Mouse (Mus musculus) embryonic facial prominence, embryonic 15.5 days (tissue): ENCODE results near the gene Gcfc2. TPM values are rescaled to one million over a fixed set of nuclear protein-coding genes. Genes with fewer than 3 reads are reported as not detected.

Experiments
- ATAC-seq: fragments of 200-750 bp; cut with Nextera tagmentation; 2 replicates; pipeline ENCODE4 v1.8.0; 2017; ENCODE audit warnings: low read depth, moderate TSS enrichment; ENCODE audit not compliant: insufficient number of reproducible peaks, low FRiP score, low TSS enrichment
- H3K27ac ChIP-seq: fragments of 300-500 bp; sonication (generic); replicated peaks from 2 replicates; pipeline ENCODE4 v1.5.1; 2015; ENCODE audit warnings: mild to moderate bottlenecking, inconsistent platforms
- H3K27me3 ChIP-seq: fragments of 300-500 bp; sonication (generic); 2 replicates; pipeline ENCODE4 v1.6.1; 2015; ENCODE audit warnings: inconsistent platforms
- H3K36me3 ChIP-seq: fragments of 300-500 bp; sonication (generic); 2 replicates; pipeline ENCODE4 v1.6.1; 2015; ENCODE audit warnings: mild to moderate bottlenecking, inconsistent platforms
- H3K4me1 ChIP-seq: fragments of 300-500 bp; sonication (generic); 2 replicates; pipeline ENCODE4 v1.6.1; 2015; ENCODE audit warnings: inconsistent platforms
- H3K4me2 ChIP-seq: fragments of 300-500 bp; sonication (generic); replicated peaks from 2 replicates; pipeline ENCODE4 v1.6.1; 2015; ENCODE audit warnings: mild to moderate bottlenecking, inconsistent platforms
- H3K4me3 ChIP-seq: fragments of 300-500 bp; sonication (generic); replicated peaks from 2 replicates; pipeline ENCODE4 v1.5.1; 2015; ENCODE audit warnings: mild to moderate bottlenecking, inconsistent platforms
- H3K9ac ChIP-seq: fragments of 300-500 bp; sonication (generic); 2 replicates; pipeline ENCODE4 v1.6.1; 2015; ENCODE audit warnings: inconsistent platforms
- H3K9me3 ChIP-seq: fragments of 300-500 bp; sonication (generic); replicated peaks from 2 replicates; pipeline ENCODE4 v1.6.1; 2016; ENCODE audit warnings: inconsistent platforms
- WGBS: fragments of 180-500 bp; shearing (Covaris S2); methylation state at CpG from one replicate; pipeline ENCODE4 v1.1.7; 2015; 5-methylcytosine and 5-hydroxymethylcytosine counted together
- polyA plus RNA-seq: library from polyadenylated mRNA; unstranded; fragments of >200 nt; fragmentation: Nextera tagmentation; extraction: Ambion mirVana; gene quantifications from 2 replicates; pipeline ENCODE4 v1.2.1, GENCODE M21; 2015

Gene Gcfc2
- polyA plus RNA-seq, 1 experiment from 2014 or later = 8.6 TPM

GRCm38 (mm10) chr6:81944432-81944831 is 21.0 kb downstream of the Gcfc2 start:
- H3K36me3 ChIP-seq = peaks cover 93% of the 10 kb centered on the region
- no peak for ATAC-seq

GRCm38 (mm10) chr6:81946906-81947305 is 23.4 kb downstream of the Gcfc2 start:
- Histone ChIP-seq H3K36me3 (peaks cover 88% of the 10 kb centered on the region), H3K9ac (no peak overlapping the region), H3K27me3 (no peaks in the 10 kb centered on the region), H3K4me3 (no peak overlapping the region), H3K4me2 (no peak overlapping the region), H3K27ac (no peak overlapping the region), H3K9me3 (no peaks in the 10 kb centered on the region), H3K4me1 (no peaks in the 10 kb centered on the region)
- ATAC-seq = no peak
- WGBS = 93% methylated on average over 6 of the region's 6 CpGs

More at GRCm38 (mm10) chr6:81944432-81944831, 21.0 kb downstream of the Gcfc2 start:
- Histone ChIP-seq H3K9ac (no peak overlapping the region), H3K4me1 (no peaks in the 10 kb centered on the region), H3K27me3 (no peaks in the 10 kb centered on the region), H3K9me3 (no peaks in the 10 kb centered on the region), H3K4me2 (no peak overlapping the region), H3K4me3 (no peak overlapping the region), H3K27ac (no peak overlapping the region)
- WGBS = 90% methylated on average over 3 of the region's 3 CpGs

GRCm38 (mm10) chr6:81955133-81955532 is 31.7 kb downstream of the Gcfc2 start:
- 88% methylated on average over 5 of the region's 5 CpGs for WGBS
- H3K9me3 ChIP-seq = no peaks in the 10 kb centered on the region

GRCm38 (mm10) chr6:81956399-81956798 is 32.9 kb downstream of the Gcfc2 start:
- 87% methylated on average over 4 of the region's 4 CpGs for WGBS
- Histone ChIP-seq H3K36me3 (peaks cover 88% of the 10 kb centered on the region), H3K4me3 (no peak overlapping the region), H3K27ac (no peak overlapping the region), H3K9ac (no peak overlapping the region), H3K4me2 (no peak overlapping the region), H3K27me3 (no peaks in the 10 kb centered on the region), H3K9me3 (no peaks in the 10 kb centered on the region), H3K4me1 (no peaks in the 10 kb centered on the region)
- no peak for ATAC-seq

More at GRCm38 (mm10) chr6:81955133-81955532, 31.7 kb downstream of the Gcfc2 start:
- Histone ChIP-seq H3K9ac (no peak overlapping the region), H3K4me3 (no peak overlapping the region), H3K27me3 (no peaks in the 10 kb centered on the region), H3K27ac (no peak overlapping the region), H3K4me2 (no peak overlapping the region), H3K36me3 (peaks cover 88% of the 10 kb centered on the region), H3K4me1 (no peaks in the 10 kb centered on the region)
- ATAC-seq = no peak

GRCm38 (mm10) chr6:81957992-81958391 is 34.5 kb downstream of the Gcfc2 start:
- Histone ChIP-seq H3K36me3 (peaks cover 85% of the 10 kb centered on the region), H3K4me2 (no peak overlapping the region), H3K27ac (no peak overlapping the region), H3K27me3 (no peaks in the 10 kb centered on the region), H3K9me3 (no peaks in the 10 kb centered on the region), H3K4me1 (no peaks in the 10 kb centered on the region), H3K4me3 (no peak overlapping the region), H3K9ac (no peak overlapping the region)
- no peak for ATAC-seq
- WGBS = 88% methylated on average over 11 of the region's 11 CpGs

- no peak overlapping the region for H3K4me3 ChIP-seq
- ATAC-seq = no peak
- H3K27me3 ChIP-seq = no peaks in the 10 kb centered on the region
- no peak overlapping the region for H3K9ac ChIP-seq
- WGBS = 94% methylated on average over 8 of the region's 8 CpGs
- no peaks in the 10 kb centered on the region for H3K9me3 ChIP-seq
- no peak overlapping the region for H3K4me2 ChIP-seq
- H3K27ac ChIP-seq = no peak overlapping the region
- peaks cover 6% of the 10 kb centered on the region for H3K4me1 ChIP-seq
- peaks cover 86% of the 10 kb centered on the region for H3K36me3 ChIP-seq
Measured at GRCm38 (mm10) chr6:81959866-81960265, 36.4 kb downstream of the Gcfc2 start.

GRCm38 (mm10) chr6:81960284-81960683 is 36.8 kb downstream of the Gcfc2 start:
- Histone ChIP-seq H3K4me1 (peaks cover 10% of the 10 kb centered on the region), H3K9me3 (no peaks in the 10 kb centered on the region), H3K4me3 (no peak overlapping the region), H3K36me3 (peaks cover 82% of the 10 kb centered on the region), H3K4me2 (no peak overlapping the region), H3K9ac (no peak overlapping the region), H3K27me3 (no peaks in the 10 kb centered on the region), H3K27ac (no peak overlapping the region)
- 86% methylated on average over 1 of the region's 1 CpGs for WGBS
- no peak for ATAC-seq

- peak; percentile 95 for ATAC-seq
- Histone ChIP-seq H3K4me1 (peaks cover 11% of the 10 kb centered on the region), H3K9me3 (no peaks in the 10 kb centered on the region), H3K27me3 (no peaks in the 10 kb centered on the region), H3K27ac (no peak within 1 kb of the TSS), H3K9ac (peak within 1 kb of the TSS; percentile 65), H3K4me2 (peak within 1 kb of the TSS; percentile 60), H3K4me3 (peak within 1 kb of the TSS; percentile 94), H3K36me3 (peaks cover 32% of the 10 kb centered on the region)
- under 1% methylated on average over 44 of the region's 44 CpGs for WGBS
Measured at GRCm38 (mm10) chr6:81965296-81966067, 42.0 kb downstream of the Gcfc2 start, which contains the start of gene Mrpl19. Gene Mrpl19 (minus strand): TSS chr6:81965958.

GRCm38 (mm10) chr6:81966068-81966544 is 42.6 kb downstream of the Gcfc2 start:
- no peak overlapping the region for H3K9ac ChIP-seq

GRCm38 (mm10) chr6:81971196-81971595 is 47.7 kb downstream of the Gcfc2 start:
- Histone ChIP-seq H3K4me1 (no peaks in the 10 kb centered on the region; the same call in 1 of the 2 replicates), H3K4me3 (no peak overlapping the region), H3K36me3 (no peaks in the 10 kb centered on the region), H3K4me2 (no peak overlapping the region), H3K27me3 (no peaks in the 10 kb centered on the region), H3K27ac (no peak overlapping the region), H3K9me3 (no peaks in the 10 kb centered on the region), H3K9ac (no peak overlapping the region)
- no peak for ATAC-seq
- 59% methylated on average over 7 of the region's 7 CpGs for WGBS

More at GRCm38 (mm10) chr6:81966068-81966544, 42.6 kb downstream of the Gcfc2 start:
- Histone ChIP-seq H3K4me2 (peak overlapping the region; percentile 60), H3K4me1 (peaks cover 11% of the 10 kb centered on the region), H3K27ac (no peak overlapping the region), H3K9me3 (no peaks in the 10 kb centered on the region), H3K4me3 (peak overlapping the region; percentile 94), H3K27me3 (no peaks in the 10 kb centered on the region), H3K36me3 (peaks cover 26% of the 10 kb centered on the region)
- 38% methylated on average over 2 of the region's 2 CpGs for WGBS
- peak; percentile 51; the same call in 1 of the 2 replicates for ATAC-seq

- Histone ChIP-seq H3K4me2 (no peak overlapping the region), H3K4me3 (no peak overlapping the region), H3K27ac (no peak overlapping the region), H3K9me3 (no peaks in the 10 kb centered on the region), H3K36me3 (no peaks in the 10 kb centered on the region), H3K9ac (no peak overlapping the region), H3K4me1 (no peaks in the 10 kb centered on the region; the same call in 1 of the 2 replicates), H3K27me3 (no peaks in the 10 kb centered on the region)
- ATAC-seq = no peak
- 86% methylated on average over 8 of the region's 8 CpGs for WGBS
Measured at GRCm38 (mm10) chr6:81972595-81972994, 49.1 kb downstream of the Gcfc2 start.
